14 mouse cellular contexts compared by ENCODE assay signal in the genomic region with DNA sequence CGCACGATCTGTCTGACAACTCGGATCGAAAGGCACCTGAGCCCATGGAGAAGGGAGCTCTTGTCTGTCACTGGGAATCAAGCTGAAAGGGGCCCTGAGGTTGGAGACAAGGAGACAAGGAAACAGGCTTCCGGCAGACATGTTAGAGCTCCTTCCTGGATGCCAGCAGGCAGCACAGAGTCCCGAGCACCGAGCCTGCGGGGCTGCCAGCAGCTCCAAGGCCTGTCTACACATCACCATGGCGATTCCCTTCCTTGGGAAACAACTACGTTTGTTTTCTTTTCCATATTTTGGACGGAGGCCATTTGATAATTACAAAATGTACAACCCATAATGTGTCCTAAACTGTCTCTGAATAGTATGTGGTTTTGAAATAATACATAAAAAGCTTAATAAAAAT.
A peak's percentile ranks its signal among the peaks of the same experiment; 100 is the strongest.
DNase-seq lines count a peak whose midpoint lies in the region; ATAC-seq lines count a peak whose summit lies in the region.
"Had no signal": no experiment of that assay in that cellular context is flagged by ENCODE, and none has a peak within 500 bp of the region (broad histone marks: within the 10 kb centered on the region; RNA-seq: fewer than 3 reads in every experiment).

No protein-coding gene starts in this region.

- 0 out of 2 replicates have a peak overlapping the region, but pooled peaks have one; percentile 17 for H3K27ac ChIP-seq in embryonic facial prominence, embryonic 12.5 days
- H3K27ac ChIP-seq in embryonic facial prominence, embryonic 10.5 days (replicated peaks) = no peak overlapping the region
- H3K27ac ChIP-seq in hindbrain, embryonic 12.5 days = 0 out of 2 replicates have a peak overlapping the region, but pooled peaks have one; percentile 45
- no peak overlapping the region; the same call in 1 of the 2 replicates for H3K27ac ChIP-seq in hindbrain, embryonic 16.5 days (ENCODE audit: low read depth, low read length)
- H3K27ac ChIP-seq in midbrain, embryonic 15.5 days = peak overlapping the region; percentile 45
- H3K27ac ChIP-seq in midbrain, embryonic 11.5 days (ENCODE audit: low read depth, low read length) = no peak overlapping the region
- H3K27ac ChIP-seq in neural tube, embryonic 15.5 days (replicated peaks) = peak overlapping the region; percentile 28; the same call in 1 of the 2 replicates
- H3K27ac ChIP-seq: liver, embryonic 12.5 days had no signal

- 79% methylated on average over 11 of the region's 11 CpGs for WGBS in embryonic facial prominence, embryonic 12.5 days
- 82% methylated on average over 11 of the region's 11 CpGs for WGBS in embryonic facial prominence, embryonic 10.5 days
- WGBS in hindbrain, embryonic 12.5 days = 71% methylated on average over 11 of the region's 11 CpGs
- WGBS in hindbrain, embryonic 16.5 days = 52% methylated on average over 11 of the region's 11 CpGs
- 61% methylated on average over 11 of the region's 11 CpGs for WGBS in midbrain, embryonic 15.5 days
- 84% methylated on average over 11 of the region's 11 CpGs for WGBS in midbrain, embryonic 11.5 days
- WGBS in neural tube, embryonic 15.5 days = 48% methylated on average over 11 of the region's 11 CpGs

- H3K36me3 ChIP-seq in embryonic facial prominence, embryonic 12.5 days = no peaks in the 10 kb centered on the region
- H3K36me3 ChIP-seq in embryonic facial prominence, embryonic 10.5 days (replicated peaks) = no peaks in the 10 kb centered on the region
- H3K36me3 ChIP-seq in hindbrain, embryonic 12.5 days = no peaks in the 10 kb centered on the region
- no peaks in the 10 kb centered on the region for H3K36me3 ChIP-seq in hindbrain, embryonic 16.5 days (ENCODE audit: control insufficient read depth, insufficient read depth, low read length)
- no peaks in the 10 kb centered on the region for H3K36me3 ChIP-seq in midbrain, embryonic 15.5 days (replicated peaks)
- H3K36me3 ChIP-seq in midbrain, embryonic 11.5 days (ENCODE audit: control insufficient read depth, insufficient read depth, low read length) = no peaks in the 10 kb centered on the region
- H3K36me3 ChIP-seq in neural tube, embryonic 15.5 days = no peaks in the 10 kb centered on the region
- H3K36me3 ChIP-seq: liver, embryonic 12.5 days had no signal

- no peak for DNase-seq in embryonic facial prominence, embryonic 10.5 days (ENCODE audit: low spot score)
- no peak for DNase-seq in midbrain, embryonic 11.5 days (ENCODE audit: low spot score, missing footprints)
- no peak for DNase-seq in testis, postnatal 14 days (ENCODE audit: low spot score)
- DNase-seq: cerebellum, adult 2 months; gastrocnemius, postnatal 14 days; lung, postnatal 14 days; right cerebral cortex, adult 18-20 months had no signal

- H3K4me2 ChIP-seq in embryonic facial prominence, embryonic 12.5 days (replicated peaks) = no peak overlapping the region
- no peak overlapping the region for H3K4me2 ChIP-seq in hindbrain, embryonic 12.5 days (replicated peaks)
- no peak overlapping the region for H3K4me2 ChIP-seq in hindbrain, embryonic 16.5 days (ENCODE audit: low read length)
- H3K4me2 ChIP-seq in midbrain, embryonic 15.5 days = no peak overlapping the region
- no peak overlapping the region for H3K4me2 ChIP-seq in midbrain, embryonic 11.5 days
- no peak overlapping the region for H3K4me2 ChIP-seq in neural tube, embryonic 15.5 days
- H3K4me2 ChIP-seq: liver, embryonic 12.5 days had no signal

- no peak overlapping the region for H3K4me3 ChIP-seq in embryonic facial prominence, embryonic 12.5 days
- no peak overlapping the region for H3K4me3 ChIP-seq in embryonic facial prominence, embryonic 10.5 days
- no peak overlapping the region for H3K4me3 ChIP-seq in hindbrain, embryonic 12.5 days
- no peak overlapping the region for H3K4me3 ChIP-seq in hindbrain, embryonic 16.5 days (ENCODE audit: low read length)
- H3K4me3 ChIP-seq in midbrain, embryonic 15.5 days = no peak overlapping the region
- no peak overlapping the region for H3K4me3 ChIP-seq in midbrain, embryonic 11.5 days (ENCODE audit: low read depth, low read length)
- no peak overlapping the region for H3K4me3 ChIP-seq in neural tube, embryonic 15.5 days (replicated peaks)
- H3K4me3 ChIP-seq: liver, embryonic 12.5 days had no signal

- no peaks in the 10 kb centered on the region for H3K9me3 ChIP-seq in embryonic facial prominence, embryonic 12.5 days
- no peaks in the 10 kb centered on the region for H3K9me3 ChIP-seq in embryonic facial prominence, embryonic 10.5 days
- no peaks in the 10 kb centered on the region for H3K9me3 ChIP-seq in hindbrain, embryonic 12.5 days (replicated peaks)
- H3K9me3 ChIP-seq in hindbrain, embryonic 16.5 days (ENCODE audit: control insufficient read depth, low read length) = no peaks in the 10 kb centered on the region
- H3K9me3 ChIP-seq in midbrain, embryonic 15.5 days = no peaks in the 10 kb centered on the region
- H3K9me3 ChIP-seq in midbrain, embryonic 11.5 days (ENCODE audit: control insufficient read depth, low read length) = no peaks in the 10 kb centered on the region
- no peaks in the 10 kb centered on the region for H3K9me3 ChIP-seq in neural tube, embryonic 15.5 days (replicated peaks)
- H3K9me3 ChIP-seq: liver, embryonic 12.5 days had no signal

- H3K9ac ChIP-seq in embryonic facial prominence, embryonic 12.5 days = no peak overlapping the region
- no peak overlapping the region for H3K9ac ChIP-seq in hindbrain, embryonic 12.5 days
- no peak overlapping the region for H3K9ac ChIP-seq in hindbrain, embryonic 16.5 days (ENCODE audit: low read depth, low read length)
- no peak overlapping the region for H3K9ac ChIP-seq in midbrain, embryonic 15.5 days
- no peak overlapping the region for H3K9ac ChIP-seq in midbrain, embryonic 11.5 days (ENCODE audit: low read length)
- 0 out of 2 replicates have a peak overlapping the region, but pooled peaks have one; percentile 5 for H3K9ac ChIP-seq in neural tube, embryonic 15.5 days (replicated peaks)
- H3K9ac ChIP-seq: liver, embryonic 12.5 days had no signal

- no peak for ATAC-seq in embryonic facial prominence, embryonic 12.5 days (ENCODE audit: insufficient number of reproducible peaks, insufficient read depth, low FRiP score, low TSS enrichment)
- ATAC-seq in hindbrain, embryonic 12.5 days (ENCODE audit: low FRiP score) = no peak
- no peak for ATAC-seq in hindbrain, embryonic 16.5 days
- ATAC-seq in midbrain, embryonic 15.5 days (replicated peaks) = no peak
- ATAC-seq in midbrain, embryonic 11.5 days (ENCODE audit: low FRiP score) = no peak
- no peak for ATAC-seq in neural tube, embryonic 15.5 days (ENCODE audit: low FRiP score)
- ATAC-seq: Patski had no signal

- peaks cover 14% of the 10 kb centered on the region; the same call in 1 of the 2 replicates for H3K4me1 ChIP-seq in embryonic facial prominence, embryonic 12.5 days
- H3K4me1 ChIP-seq in embryonic facial prominence, embryonic 10.5 days = peaks cover 23% of the 10 kb centered on the region
- H3K4me1 ChIP-seq in hindbrain, embryonic 12.5 days = peaks cover 19% of the 10 kb centered on the region
- peaks cover 26% of the 10 kb centered on the region for H3K4me1 ChIP-seq in hindbrain, embryonic 16.5 days (ENCODE audit: control insufficient read depth, insufficient read depth, low read depth, low read length)
- peaks cover 40% of the 10 kb centered on the region for H3K4me1 ChIP-seq in midbrain, embryonic 15.5 days
- H3K4me1 ChIP-seq in midbrain, embryonic 11.5 days (ENCODE audit: control insufficient read depth, insufficient read depth, low read length) = 0 out of 2 replicates have a peak, but pooled peaks cover 3% of the 10 kb centered on the region
- peaks cover 43% of the 10 kb centered on the region for H3K4me1 ChIP-seq in neural tube, embryonic 15.5 days

- H3K27me3 ChIP-seq in embryonic facial prominence, embryonic 12.5 days = no peaks in the 10 kb centered on the region
- H3K27me3 ChIP-seq in embryonic facial prominence, embryonic 10.5 days (replicated peaks; ENCODE audit: low read depth, poor library complexity, severe bottlenecking) = no peaks in the 10 kb centered on the region
- H3K27me3 ChIP-seq in hindbrain, embryonic 12.5 days = no peaks in the 10 kb centered on the region
- no peaks in the 10 kb centered on the region for H3K27me3 ChIP-seq in hindbrain, embryonic 16.5 days (replicated peaks; ENCODE audit: control insufficient read depth, insufficient read depth, low read length)
- no peaks in the 10 kb centered on the region for H3K27me3 ChIP-seq in midbrain, embryonic 15.5 days (replicated peaks)
- H3K27me3 ChIP-seq in midbrain, embryonic 11.5 days (ENCODE audit: control insufficient read depth, insufficient read depth, low read length) = no peaks in the 10 kb centered on the region
- no peaks in the 10 kb centered on the region for H3K27me3 ChIP-seq in neural tube, embryonic 15.5 days (replicated peaks)
- H3K27me3 ChIP-seq: liver, embryonic 12.5 days had no signal

Comparison
In these comparisons a context has a peak if more than half of its experiments do, and no peak if none do; other contexts are left out.
1. H3K27ac ChIP-seq: peak in embryonic facial prominence, embryonic 12.5 days (single experiment), hindbrain, embryonic 12.5 days (single experiment), midbrain, embryonic 15.5 days (single experiment) and neural tube, embryonic 15.5 days (single experiment); none in embryonic facial prominence, embryonic 10.5 days (single experiment), hindbrain, embryonic 16.5 days (single experiment) and midbrain, embryonic 11.5 days (single experiment).